Mouse (Mus musculus) embryonic fibroblast, embryonic 13.5 days (primary cell): ENCODE measurements around the gene Hnrnpr.

Source experiments
- CTCF ChIP-seq: IDR thresholded peaks from 2 replicates; pipeline ENCODE4 v1.5.1; 2011; ENCODE audit warnings: mild to moderate bottlenecking, control low read depth, low read length, moderate library complexity, borderline replicate concordance; ENCODE audit not compliant: insufficient read depth
- POLR2A ChIP-seq: IDR thresholded peaks from 2 replicates; pipeline ENCODE4 v1.6.1; 2011; ENCODE audit warnings: low read depth, mild to moderate bottlenecking, control low read depth, low read length, moderate library complexity

DNA sequence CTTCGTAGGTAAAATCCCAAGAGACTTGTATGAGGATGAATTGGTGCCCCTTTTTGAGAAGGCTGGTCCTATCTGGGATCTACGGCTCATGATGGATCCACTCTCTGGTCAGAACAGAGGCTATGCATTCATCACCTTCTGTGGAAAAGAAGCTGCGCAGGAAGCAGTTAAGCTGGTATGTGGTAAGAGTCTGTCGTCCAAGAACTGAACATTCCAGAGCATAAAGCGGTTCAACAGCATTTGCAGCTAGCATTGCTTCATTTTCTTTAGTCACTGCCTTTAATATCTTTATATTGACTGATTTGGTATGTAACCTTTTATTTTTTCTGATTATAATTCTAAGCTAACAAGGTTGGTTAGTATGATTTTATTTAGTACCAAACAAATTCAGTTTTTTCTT lies 16.5 kb downstream of the Hnrnpr start:
- TF ChIP-seq CTCF (no peak), POLR2A (no peak)
